Mouse (Mus musculus): ENCODE data around the gene Cpsf6.
A peak's percentile ranks its signal among the peaks of the same experiment; 100 is the strongest.
"Not testable (repeated sequence)": the region's sequence is repeated elsewhere in the genome, so short reads cannot be mapped to it uniquely, and the experiment has no call there.

The Cpsf6 gene

DNA sequence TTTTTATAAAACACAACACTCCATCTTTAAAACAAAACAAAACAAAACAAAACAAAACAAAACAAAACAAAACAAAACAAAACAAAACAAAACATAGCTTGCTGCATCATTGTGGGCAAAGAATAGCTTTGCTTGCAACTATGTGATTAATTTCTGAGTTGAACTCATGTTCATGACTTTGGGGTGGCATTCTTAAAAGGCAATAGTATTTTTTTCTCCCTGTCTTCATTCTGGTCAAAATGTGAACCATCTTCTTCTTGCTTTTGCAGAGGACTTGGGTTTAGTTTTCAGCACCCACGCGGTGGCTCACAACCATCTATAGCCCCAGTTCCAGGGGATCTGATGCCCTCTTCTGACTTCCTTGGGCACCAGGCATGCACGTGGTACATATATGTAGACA, 20.0 kb upstream of the Cpsf6 start:
- DNase-seq (ENCODE audit: low spot score) = no peak

DNA sequence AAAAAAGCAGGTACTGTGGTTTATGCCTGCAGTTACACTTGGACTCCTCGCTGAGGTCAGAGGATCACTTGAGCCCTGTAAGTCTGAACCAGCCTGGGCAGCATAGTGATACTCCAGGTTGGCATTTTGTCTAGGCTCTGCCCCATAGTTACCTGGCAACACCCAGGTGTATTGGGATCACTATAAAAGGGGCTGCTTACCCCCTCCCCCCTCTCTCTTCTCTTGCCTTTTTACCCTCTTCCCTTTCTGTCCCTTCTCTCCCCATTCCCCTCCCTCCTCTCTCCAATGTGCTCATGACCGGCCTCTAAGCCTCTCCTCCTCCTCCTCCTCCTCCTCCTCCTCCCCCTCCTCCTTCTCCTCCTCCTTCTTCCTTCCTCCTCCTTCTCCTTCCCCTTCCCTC, 19.4 kb upstream of the Cpsf6 start:
- no peak for DNase-seq (ENCODE audit: low spot score)

DNA sequence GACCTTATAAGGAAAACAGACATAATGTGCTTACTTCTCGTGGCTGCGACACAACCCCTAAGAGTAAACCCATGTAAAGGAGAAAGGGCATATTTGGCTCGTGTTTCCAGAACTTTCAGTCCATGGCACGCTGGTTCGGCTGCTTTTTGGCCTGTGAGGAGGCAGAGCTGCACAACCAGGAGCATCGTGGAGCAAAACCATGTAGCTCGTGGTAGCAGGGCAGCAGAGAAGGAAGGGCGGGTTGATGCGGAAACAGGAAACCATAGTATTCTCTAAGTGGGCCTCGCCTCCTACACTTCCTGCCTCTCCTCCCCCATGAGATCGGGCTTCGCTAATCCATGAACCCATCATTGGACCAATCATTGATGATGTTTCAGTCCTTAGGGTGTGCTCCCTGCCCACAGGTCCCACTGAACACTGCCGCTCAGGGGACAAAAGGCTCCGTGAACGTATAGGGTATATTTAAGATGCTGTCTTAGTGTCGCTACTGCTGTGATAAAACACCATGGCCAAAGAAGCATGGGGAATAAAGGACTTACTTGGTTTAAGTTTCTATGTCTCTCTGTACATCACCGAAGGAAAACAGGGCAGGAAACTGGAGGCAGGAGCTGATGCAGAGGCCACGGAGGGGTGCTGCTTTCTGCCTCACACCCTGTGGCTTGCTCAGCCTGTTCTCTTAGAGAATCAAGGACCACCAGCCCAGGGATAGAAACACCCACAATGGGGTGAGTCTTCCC, 18.4 kb upstream of the Cpsf6 start:
- DNase-seq (ENCODE audit: low spot score) = no peak

DNA sequence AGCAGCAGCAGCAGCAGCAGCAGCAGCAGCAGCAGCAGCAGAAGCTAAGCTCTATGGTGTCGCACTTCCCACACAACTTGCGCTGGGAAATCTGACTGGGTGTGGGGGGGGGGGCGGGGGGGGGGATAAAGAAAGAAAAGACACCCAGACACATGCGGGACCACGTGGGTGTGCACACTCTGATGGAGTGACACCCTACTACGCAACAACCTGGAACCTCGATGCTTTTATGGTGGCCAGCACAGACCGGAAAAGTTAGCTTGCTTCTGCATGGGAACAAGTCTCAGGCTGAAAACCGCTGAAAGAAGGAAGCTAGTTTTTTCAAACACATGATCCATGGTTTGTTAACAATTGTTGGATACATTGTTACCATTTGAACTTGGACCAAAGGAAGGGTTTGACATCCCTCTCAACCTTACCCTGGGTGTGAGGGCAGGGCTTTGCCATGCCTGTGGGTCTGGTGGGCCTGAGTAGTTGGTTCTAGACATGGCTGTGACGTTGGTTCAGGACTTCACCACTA, 17.4 kb upstream of the Cpsf6 start:
- peak; percentile 52 for DNase-seq (ENCODE audit: low spot score)

DNA sequence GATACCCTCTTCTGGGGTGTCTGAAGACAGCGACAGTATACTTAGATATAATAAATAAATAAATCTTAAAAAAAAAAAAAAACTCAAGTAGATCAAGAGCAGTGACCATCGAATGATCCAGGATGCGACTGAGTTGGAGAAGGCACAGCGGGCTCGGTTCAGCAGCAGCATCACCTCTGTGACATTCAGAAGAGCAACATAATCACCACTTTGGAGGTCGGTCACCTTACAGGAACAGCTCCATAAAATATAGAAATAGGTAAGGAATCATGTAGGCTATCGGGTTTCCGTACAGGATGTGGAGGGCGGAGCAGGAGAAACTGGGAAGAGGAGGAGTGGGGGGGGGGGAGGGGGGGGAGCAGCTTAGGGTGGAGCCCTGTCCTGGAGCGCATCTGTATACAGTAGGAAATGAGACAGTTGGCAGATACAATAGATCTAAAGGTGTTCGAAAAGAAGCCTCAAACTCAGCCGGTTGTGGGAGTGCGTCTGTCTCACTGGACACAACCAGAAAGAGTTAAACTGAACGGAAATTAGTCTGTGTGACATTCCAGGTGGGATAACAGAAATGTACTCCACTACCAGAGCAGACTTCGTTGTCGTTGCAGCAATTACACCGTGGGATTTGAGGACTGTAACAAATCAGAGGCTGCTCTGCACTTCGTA, 16.7 kb upstream of the Cpsf6 start:
- no peak for DNase-seq (ENCODE audit: low spot score)

DNA sequence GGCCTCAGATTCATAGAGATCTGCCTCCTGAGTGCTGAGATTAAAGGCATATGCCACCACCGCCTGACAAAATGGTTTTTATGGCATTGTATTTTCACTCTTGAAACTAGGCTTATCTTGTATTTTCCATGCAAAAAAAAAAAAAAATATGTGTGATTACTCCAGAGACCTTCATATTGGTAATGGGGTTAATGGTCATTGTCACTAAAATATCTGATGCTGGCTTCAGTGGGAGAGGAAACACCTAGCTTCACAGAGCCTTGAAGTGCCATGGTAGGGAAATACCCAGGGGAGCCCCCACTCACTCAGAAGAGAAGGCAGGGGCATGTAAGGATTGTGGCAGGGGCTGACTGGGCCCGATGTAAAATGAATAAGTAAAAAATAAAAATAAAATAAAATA, 16.0 kb upstream of the Cpsf6 start:
- no peak for DNase-seq (ENCODE audit: low spot score)

DNA sequence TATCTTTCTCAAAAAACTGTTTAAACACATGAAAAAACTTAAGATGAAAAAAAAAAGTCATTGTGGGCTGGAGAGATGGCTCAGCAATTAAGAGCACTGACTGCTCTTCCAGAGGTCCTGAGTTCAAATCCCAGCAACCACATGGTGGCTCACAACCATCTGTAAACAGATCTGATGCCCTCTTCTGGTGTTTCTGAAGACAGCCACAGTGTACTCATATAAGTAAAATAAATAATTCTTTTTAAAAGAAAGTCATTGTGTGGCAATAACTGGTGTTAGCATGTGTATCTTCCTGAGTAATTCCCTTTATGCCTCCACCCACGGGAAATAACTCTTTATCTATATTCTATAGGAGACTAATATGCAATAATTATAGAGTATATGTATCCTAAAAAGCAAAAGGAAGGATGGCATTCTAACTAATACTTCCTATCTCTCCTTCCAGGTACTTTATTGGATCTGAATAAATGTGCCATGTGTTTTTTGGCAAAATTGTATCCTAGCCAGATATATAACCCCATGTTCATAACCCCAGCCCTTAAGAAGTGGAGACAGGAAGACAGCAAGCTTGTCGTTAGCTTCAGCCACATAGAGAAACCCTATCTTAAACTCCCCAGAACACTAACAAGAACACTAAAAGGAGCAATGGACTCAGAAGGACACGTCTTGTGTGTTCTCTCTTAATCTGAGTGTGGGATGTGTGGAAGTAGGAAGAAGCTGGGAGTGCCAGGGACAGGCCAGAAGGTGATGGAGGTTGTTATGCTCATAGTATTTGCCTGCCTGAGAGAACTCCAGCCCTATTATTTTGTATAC, 15.1 kb upstream of the Cpsf6 start:
- no peak for DNase-seq (ENCODE audit: low spot score)

DNA sequence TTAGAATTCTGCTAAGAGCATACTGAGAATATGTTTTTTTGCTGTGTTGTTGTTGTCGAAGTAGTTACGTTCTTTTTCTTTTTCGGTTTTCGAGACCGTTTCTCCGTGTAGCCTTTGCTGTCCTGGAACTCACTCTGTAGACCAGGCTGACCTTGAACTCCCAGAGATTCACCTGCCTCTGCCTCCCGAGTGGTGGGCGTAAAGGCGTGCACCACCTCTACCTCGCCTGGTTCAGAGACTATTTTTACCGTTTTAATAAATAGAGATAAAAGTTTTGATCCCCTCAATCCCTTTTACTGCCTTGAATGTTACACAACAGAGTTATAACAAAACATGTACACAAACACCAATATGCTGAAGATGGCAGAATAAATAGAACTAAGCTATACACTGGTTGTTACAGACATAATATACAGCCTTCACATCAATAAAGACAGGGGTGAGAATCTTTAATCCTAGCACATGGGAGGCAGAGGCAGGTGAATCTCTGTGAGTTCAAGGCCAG, 14.1 kb upstream of the Cpsf6 start:
- DNase-seq (ENCODE audit: low spot score) = no peak

DNA sequence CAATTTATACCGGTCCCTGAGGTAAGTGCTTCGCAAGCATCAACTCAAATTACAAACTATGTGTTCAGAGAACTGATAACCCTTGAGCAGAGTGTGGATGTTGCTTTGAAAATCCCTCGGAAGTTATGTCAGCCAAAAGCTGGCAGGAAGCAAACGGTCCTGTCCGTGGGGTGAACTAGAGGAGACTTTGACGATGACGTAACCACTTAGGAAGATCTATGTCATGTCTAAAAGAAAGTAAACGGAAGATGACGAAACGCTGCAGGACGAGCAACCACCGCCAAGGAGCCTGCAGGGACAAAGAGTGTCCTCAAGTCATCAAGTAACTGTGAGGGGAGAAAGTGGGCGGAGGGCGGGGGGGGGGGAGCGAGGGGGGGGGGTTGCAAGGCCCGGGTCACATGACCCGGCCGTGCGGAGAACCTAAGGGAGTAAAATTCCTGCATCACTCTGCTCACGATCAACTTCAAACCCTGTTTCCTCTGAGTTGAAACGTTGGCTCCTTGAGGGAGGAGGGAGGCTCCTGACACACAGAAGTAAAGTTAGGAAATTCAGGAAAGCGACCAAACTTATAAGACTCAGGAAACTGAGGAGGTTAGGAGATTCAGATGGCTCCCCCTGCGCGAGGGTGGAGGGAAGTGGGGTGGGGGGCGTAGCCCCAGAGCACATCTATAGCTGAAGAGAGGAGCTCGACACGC, 13.5 kb upstream of the Cpsf6 start:
- no peak for DNase-seq (ENCODE audit: low spot score)

DNA sequence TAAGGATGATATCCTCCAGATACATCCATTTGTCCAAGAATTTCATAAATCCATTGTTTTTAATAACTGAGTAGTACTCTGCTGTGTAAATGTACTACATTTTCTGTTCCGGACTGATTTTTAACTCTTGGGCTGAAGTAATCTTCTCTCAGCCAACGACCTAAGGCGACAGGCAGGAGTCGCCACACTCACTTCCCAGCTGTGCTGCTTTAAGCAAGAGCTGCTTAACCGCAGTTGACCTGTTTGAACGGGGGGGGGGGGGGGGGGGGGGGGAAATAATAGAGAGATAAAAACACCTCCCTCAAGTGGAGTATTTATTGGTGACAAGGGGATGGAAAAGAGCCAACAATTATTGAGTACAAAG, 13.0 kb upstream of the Cpsf6 start:
- DNase-seq (ENCODE audit: low spot score) = no peak

DNA sequence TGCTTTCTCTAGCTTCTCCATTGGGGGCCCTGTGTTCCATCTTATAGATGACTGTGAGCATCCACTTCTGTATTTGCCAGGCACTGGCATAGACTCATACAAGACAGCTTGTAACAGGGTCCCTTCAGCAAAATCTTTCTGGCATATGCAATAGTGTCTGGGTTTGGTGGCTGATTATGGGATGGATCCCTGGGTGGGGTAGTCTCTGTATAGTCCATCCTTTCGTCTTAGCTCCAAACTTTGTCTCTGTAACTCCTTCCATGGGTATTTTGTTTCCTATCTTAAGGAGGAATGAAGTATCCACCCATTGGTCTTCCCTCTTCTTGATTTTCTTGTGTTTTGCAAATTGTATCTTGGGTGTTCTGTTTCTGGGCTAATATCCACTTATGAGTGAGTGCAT, 12.6 kb upstream of the Cpsf6 start:
- not testable (repeated sequence) for DNase-seq (ENCODE audit: low spot score)

DNA sequence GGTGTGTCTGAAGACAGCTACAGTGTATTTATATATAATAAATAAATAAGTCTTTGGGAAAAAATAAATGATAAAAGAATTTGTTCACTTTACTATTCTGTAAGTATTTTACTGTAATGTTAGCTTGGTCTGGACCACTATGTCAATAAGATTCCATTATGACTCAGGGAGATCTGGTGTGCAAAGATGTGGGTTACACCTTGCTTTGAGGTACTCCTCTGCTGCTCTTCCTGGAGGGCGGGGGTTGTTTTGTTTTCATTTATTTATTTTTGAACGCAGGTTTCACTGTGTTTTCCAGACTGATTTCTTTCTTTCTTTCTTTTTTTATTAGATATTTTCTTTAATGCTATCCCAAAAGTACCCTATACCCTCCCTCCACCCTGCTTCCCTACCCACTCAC, 12.0 kb upstream of the Cpsf6 start:
- no peak for DNase-seq (ENCODE audit: low spot score)

DNA sequence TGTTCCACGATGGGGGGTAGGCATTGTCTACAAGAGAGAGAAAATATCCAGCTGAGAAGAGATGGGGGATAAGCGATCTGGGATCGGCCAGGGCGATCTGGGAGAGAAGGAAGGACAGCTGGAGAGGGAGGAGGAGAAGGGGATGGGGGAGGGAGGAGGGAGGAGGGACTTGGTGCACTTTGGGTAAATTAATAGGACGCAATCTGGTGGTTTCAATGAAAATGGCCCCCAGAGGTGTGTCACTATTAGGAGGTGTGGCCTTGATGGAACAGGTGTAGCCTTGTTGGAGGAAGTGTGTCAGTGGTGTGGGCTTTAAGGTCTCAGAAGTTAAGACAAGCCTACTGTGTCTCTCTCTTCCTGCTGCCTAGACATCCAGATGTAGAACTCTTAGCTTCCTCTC, 11.2 kb upstream of the Cpsf6 start:
- DNase-seq (ENCODE audit: low spot score) = no peak

DNA sequence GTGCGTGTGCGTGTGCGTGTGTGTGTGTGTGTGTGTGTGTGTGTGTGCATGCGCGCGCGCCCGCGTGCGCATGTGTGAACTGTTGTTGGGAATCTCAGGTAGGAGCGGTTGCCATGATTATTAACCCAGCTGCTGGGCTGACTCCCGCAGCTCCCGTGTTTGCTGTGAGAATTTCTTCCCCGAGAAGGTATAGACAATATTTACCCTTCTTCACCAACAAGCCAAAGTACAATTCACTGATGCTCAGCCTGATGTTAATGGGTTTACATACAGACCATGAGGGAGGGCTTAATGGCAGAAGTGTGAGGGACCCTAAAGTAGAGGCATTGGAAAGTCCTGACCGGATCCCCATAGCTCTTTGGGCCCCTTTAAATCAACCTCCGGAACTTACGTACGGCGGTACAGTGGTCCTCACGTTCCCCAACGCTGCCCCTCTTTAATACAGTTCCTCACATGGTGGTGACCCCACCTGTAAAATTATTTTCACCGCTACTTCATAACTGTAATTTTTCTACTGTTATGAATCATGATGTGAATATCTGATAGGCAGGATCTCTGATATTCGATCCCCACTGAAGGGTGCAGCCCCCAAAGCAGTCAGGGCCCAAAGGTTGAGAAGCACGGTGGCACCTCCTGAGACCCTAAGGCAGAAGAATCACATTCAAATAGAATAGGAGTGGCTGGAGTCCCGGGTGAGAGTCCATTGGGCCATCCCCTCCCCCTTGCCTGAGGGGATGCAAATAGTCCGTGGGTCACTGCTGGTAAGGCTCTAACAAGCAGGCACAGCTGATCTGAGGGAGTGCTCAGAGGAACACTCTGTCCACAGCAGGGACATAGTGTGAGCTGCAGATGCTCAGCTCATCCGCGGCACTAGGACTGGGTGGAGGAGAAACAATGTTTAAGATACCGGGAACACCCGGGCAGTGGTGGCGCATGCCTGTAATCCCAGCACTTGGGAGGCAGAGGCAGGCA, 10.4 kb upstream of the Cpsf6 start:
- no peak for DNase-seq (ENCODE audit: low spot score)

DNA sequence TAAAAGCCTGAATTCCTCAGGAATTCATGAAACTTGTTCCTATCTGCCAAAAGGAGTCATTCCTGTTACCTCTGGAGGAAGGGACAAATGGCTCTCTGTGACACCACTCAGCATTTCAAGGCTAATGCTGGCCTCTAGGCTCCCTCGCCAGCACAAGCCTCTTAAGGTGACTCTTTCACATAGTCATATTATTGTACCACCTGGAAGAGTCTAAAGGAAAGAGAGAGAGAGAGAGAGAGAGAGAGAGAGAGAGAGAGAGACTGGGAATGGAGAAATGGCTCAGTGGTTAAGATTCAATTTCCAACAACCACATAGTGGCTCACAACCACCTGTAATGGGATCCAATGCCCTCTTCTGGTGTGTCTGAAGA, 9.5 kb upstream of the Cpsf6 start:
- no peak for DNase-seq (ENCODE audit: low spot score)

DNA sequence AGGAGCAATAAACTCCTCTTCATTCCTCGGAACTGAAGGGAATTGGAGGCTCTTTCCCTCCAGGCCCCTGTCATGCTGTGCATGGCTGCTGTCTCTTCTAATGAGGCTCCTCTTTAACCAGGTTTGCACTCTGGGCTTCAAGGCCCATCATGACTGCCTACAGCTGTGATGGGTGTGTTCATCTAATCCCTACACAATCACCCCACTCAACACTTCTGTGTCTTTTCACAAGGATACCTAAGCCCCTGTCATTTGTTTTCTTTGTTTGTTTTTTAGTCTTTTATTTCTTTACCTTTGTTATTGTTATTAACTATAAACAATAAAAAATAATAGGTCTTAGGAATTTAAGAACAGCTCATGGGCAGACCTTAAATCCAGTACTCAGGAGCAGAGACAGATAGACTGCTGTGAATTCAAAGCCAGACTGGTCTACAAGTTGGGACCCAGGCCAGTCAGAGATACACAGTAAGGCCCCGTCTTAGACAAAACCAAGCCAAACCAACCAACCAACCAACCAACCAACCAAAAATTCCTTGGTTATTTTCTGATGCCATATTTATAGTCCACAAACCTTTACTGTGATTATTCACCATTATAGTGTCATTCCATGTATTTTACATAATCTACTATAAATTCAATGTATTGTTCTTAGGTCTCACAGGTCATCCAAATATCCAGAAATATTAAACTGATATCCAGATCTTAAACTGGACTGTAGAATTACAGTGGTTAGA, 9.0 kb upstream of the Cpsf6 start:
- DNase-seq (ENCODE audit: low spot score) = no peak

DNA sequence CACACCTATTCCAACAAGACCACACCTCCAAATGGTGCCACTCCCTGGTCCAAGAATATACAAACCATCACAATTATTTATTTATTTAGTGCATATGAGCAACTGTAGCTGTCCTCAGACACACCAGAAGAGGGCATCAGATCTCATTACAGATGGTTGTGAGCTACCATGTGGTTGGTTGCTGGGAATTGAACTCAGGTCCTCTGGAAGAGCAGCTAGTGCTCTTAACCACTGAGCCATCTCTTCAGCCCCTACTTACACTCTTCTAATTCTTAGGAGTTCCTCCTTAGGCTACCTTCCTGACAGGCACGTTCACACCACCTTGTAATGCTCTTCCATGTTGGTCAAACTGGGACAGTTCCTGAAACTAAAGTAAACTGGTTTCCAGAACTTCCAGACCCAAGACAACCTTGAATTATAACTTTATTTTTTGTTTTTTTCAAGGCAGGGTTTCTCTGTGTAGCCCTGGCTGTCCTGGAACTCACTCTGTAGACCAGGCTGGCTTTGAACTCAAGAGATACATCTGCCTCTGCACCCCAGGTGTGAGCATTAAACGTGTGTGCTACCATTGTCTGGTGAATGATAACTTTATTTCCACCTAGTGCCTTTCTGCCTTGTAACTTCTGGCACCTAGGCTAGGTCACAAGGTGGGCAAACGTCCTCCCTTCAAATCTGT, 8.3 kb upstream of the Cpsf6 start:
- DNase-seq (ENCODE audit: low spot score) = not testable (repeated sequence)

DNA sequence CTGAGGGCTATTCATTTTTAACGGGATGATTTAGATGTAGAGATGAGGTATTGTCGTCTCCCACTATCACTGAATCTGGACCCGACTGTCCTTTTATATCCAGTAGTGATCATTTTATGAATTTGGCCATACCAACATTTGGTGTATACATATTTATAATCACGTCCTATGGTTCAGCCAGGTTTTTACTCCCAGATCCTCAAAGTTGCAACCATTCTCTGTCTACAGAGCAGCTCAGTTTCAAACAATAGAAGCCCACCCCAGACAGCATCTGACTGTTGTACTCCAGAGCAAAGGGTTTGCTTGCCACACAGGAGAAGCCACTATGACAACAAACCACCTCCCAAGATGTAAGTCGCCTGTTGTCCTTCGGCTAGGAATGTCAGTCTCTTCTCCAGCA, 7.2 kb upstream of the Cpsf6 start:
- DNase-seq (ENCODE audit: low spot score) = no peak

DNA sequence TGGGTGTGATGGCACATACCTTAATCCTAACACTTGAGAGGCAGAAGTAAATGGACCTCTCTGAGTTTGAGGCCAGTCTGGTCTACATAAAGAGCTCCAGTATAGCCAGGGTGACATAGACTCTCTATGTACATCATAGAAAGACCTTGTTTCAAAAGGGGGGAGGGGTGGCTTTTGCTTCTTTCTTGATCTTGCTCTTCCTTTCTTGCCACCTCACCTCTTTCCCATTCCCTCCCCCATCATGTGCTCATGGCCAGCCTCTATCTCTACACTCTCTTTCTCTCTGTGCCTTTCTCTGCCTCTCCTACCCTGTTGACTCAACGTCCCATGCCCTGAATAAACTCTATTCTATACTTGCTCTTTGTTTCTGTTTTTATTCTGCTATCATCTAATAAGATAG, 6.4 kb upstream of the Cpsf6 start:
- no peak for DNase-seq (ENCODE audit: low spot score)

DNA sequence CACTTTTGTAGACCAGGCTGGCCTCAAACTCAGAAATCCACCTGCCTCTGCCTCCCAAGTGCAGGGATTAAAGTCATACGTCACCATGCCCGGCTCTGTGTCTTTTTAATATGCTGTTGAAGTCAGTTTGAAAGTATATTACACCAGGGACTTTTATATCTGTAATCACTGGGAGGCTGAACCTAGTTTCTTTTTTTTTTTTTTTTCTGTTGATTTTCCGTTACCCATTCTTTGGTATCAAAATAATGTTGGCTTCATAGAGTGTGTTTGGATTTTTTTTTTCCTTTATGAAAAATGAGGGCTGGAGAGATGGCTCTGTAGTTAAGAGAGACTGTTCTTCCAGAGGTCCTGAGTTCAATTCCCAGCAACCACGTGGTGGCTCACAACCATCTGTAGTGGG, 5.6 kb upstream of the Cpsf6 start:
- DNase-seq (ENCODE audit: low spot score) = no peak
